Mouse (Mus musculus) liver, adult 2 months (tissue): ENCODE results near the gene Ror1.

Source experiments
- CTCF ChIP-seq: fragments of 200-500 bp; IDR thresholded peaks from 2 replicates; pipeline ENCODE4 v1.5.1; 2011; ENCODE audit warnings: low read depth, low read length, control low read depth
- POLR2A ChIP-seq: fragments of 200-500 bp; IDR thresholded peaks from 2 replicates; pipeline ENCODE4 v1.6.1; 2011; ENCODE audit warnings: low read length, control low read depth; ENCODE audit not compliant: insufficient read depth; ENCODE audit errors: extremely low read depth

DNA sequence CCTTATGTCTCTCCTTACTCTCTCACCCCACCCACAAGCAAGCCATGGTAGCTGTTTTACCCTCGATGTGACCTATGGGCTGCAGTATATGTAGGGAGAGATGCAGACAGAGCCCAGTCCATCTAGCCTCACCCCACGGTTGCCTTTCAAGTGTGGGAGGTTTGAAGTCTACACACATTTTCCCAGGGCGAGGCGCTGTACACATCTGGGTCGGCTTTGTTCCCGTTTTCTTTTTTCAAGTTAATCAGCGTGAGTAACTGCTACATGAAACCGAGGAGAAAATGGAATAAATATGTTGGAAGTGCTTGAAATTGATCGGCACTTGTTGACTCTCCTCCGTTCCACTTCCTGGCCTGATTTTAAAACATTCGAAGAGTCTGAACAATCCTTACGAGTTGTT is 108.8 kb downstream of the Ror1 start:
- no peak for TF ChIP-seq CTCF
- no peak for TF ChIP-seq POLR2A
